Comparison of ENCODE assay signal across 8 mouse cellular contexts in the genomic region with DNA sequence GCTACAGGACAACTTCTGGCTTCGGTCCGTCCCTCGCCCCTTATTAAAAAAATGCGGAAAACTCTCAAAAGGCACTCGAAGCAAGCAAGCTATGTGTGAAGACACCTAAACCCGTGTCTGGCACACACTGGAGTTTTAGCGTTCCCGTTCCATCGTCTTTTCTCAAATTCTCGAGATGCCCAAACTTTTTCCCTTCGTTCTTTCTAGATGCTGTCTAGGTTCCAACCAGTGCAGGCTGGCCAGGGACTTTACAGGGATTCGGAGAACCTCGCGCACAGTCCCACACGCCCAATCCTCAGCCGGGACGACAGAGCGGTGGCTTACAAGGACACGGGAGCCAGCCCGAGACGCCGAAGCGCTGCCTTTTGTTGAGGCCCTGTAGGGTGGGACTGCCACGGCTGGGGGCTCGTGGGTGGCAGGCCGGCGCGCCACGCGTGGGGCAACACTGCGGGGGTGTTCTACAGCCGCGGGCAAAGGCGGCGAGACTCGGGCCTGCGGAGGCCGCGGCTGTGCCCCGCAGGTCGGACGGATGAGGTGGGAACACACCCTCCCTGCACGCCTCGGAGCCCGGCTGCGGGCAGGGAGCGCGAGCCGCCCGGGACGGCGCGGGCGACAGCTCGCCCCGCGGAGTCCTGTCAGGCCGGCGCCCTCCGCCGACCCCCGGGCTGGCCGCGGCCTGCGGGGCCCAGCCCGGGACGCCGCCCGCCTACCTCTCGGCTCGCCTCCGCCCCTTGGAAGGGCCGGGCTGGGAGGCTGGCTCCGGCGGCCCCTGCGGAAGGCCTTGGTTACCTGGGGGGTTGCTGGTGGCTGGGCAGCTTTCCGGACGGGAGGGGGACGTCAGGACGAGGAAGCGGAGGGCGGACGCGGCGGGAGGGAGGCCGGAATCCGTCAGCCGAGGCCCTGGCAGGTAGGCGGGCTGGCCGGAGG. TPM values are rescaled to one million over a fixed set of nuclear protein-coding genes. Genes with fewer than 3 reads are reported as not detected.
DNase-seq lines count a peak whose midpoint lies in the region; ATAC-seq and TF ChIP-seq lines count a peak whose summit lies in the region.

No protein-coding gene starts in this region.

- H3K27ac ChIP-seq in liver, embryonic 13.5 days, result peak overlapping the region; percentile 96
- H3K27ac ChIP-seq in neural tube, embryonic 11.5 days (ENCODE audit: low read depth, low read length), result peak overlapping the region; percentile 94
- peak overlapping the region; percentile 56 for H3K27ac ChIP-seq in thymus, adult 2 months (ENCODE audit: control insufficient read depth, insufficient read depth, low read length)

- DNase-seq in A20 (ENCODE audit: low read depth, low spot score), result peak; percentile 47
- peak; percentile 61 for DNase-seq in ZHBTc4 (ENCODE audit: low read depth, low spot score)
- DNase-seq in embryo, embryonic 9.5 days (ENCODE audit: extremely low spot score), result peak; percentile 40
- DNase-seq in kidney, adult 9 months, result peak; percentile 49
- DNase-seq in liver, embryonic 13.5 days, result peak; percentile 41
- peak; percentile 45 for DNase-seq in neural tube, embryonic 11.5 days (ENCODE audit: low spot score)
- peak; percentile 50 for DNase-seq in thymus, adult 2 months

- 0 out of 2 replicates have a peak, but pooled peaks cover 2% of the 10 kb centered on the region for H3K27me3 ChIP-seq in liver, embryonic 13.5 days
- no peaks in the 10 kb centered on the region for H3K27me3 ChIP-seq in neural tube, embryonic 11.5 days (ENCODE audit: control insufficient read depth, insufficient read depth, low read length)
- no peaks in the 10 kb centered on the region for H3K27me3 ChIP-seq in thymus, adult 2 months (ENCODE audit: control insufficient read depth, insufficient read depth, low read length)

- no peaks in the 10 kb centered on the region for H3K9me3 ChIP-seq in liver, embryonic 13.5 days (replicated peaks)
- H3K9me3 ChIP-seq in neural tube, embryonic 11.5 days (ENCODE audit: control insufficient read depth, low read length), result no peaks in the 10 kb centered on the region

- under 1% methylated on average over 87 of the region's 90 CpGs for WGBS in liver, embryonic 13.5 days (ENCODE audit: insufficient replicate concordance)
- WGBS in neural tube, embryonic 11.5 days, result 1% methylated on average over 65 of the region's 90 CpGs
- WGBS in thymus, adult 2 months, result under 1% methylated on average over 90 of the region's 90 CpGs

- peaks cover 40% of the 10 kb centered on the region for H3K4me1 ChIP-seq in liver, embryonic 13.5 days (replicated peaks)
- peaks cover 9% of the 10 kb centered on the region for H3K4me1 ChIP-seq in neural tube, embryonic 11.5 days (ENCODE audit: control insufficient read depth, insufficient read depth, low read length)
- peaks cover 4% of the 10 kb centered on the region; the same call in 1 of the 2 replicates for H3K4me1 ChIP-seq in thymus, adult 2 months (replicated peaks; ENCODE audit: control insufficient read depth, insufficient read depth, low read length)

- peaks cover 2% of the 10 kb centered on the region; the same call in 1 of the 2 replicates for H3K36me3 ChIP-seq in liver, embryonic 13.5 days
- no peaks in the 10 kb centered on the region for H3K36me3 ChIP-seq in neural tube, embryonic 11.5 days (ENCODE audit: control insufficient read depth, insufficient read depth, low read length)
- H3K36me3 ChIP-seq in thymus, adult 2 months (ENCODE audit: control insufficient read depth, insufficient read depth, low read length), result no peaks in the 10 kb centered on the region

- TF ChIP-seq POLR2A in thymus, adult 2 months (IDR thresholded peaks at IDR 0.05; ENCODE audit: control insufficient read depth, extremely low read depth, insufficient read depth, low read length, poor library complexity), result no peak; the same call in 1 of the 2 replicates

- peak overlapping the region; percentile 86 for H3K4me2 ChIP-seq in liver, embryonic 13.5 days
- peak overlapping the region; percentile 59 for H3K4me2 ChIP-seq in neural tube, embryonic 11.5 days (ENCODE audit: low read depth)

- peak; percentile 36 for ATAC-seq in granulocyte monocyte progenitor cell, adult 5-6 weeks (replicated peaks; ENCODE audit: poor library complexity, severe bottlenecking)
- ATAC-seq in liver, embryonic 13.5 days (ENCODE audit: low read depth), result peak; percentile 73
- peak; percentile 66 for ATAC-seq in neural tube, embryonic 11.5 days (ENCODE audit: insufficient read depth, low FRiP score, low TSS enrichment)

- H3K4me3 ChIP-seq in liver, embryonic 13.5 days (replicated peaks), result peak overlapping the region; percentile 100
- peak overlapping the region; percentile 100 for H3K4me3 ChIP-seq in neural tube, embryonic 11.5 days (ENCODE audit: low read depth, low read length)
- peak overlapping the region; percentile 90 for H3K4me3 ChIP-seq in thymus, adult 2 months (ENCODE audit: control insufficient read depth, insufficient read depth, low read length)

- peak overlapping the region; percentile 99 for H3K9ac ChIP-seq in liver, embryonic 13.5 days
- peak overlapping the region; percentile 99 for H3K9ac ChIP-seq in neural tube, embryonic 11.5 days (ENCODE audit: low read length)

- TF ChIP-seq CTCF in thymus, adult 2 months (IDR thresholded peaks at IDR 0.05; ENCODE audit: borderline replicate concordance, control insufficient read depth, extremely low read depth, insufficient read depth, low read length, poor library complexity), result no peak

RNA-seq across cellular contexts. Expression of a gene that starts 0.7 kb away (rescaled TPM):
- 102 and 118 TPM in 2 replicates for total RNA-seq in granulocyte monocyte progenitor cell, adult 5-6 weeks (2014; fragmentation: Nextera tagmentation)
- total RNA-seq in granulocyte monocyte progenitor cell, adult 5-6 weeks (2017), result 102 and 136 TPM in 2 replicates
- 148 and 181 TPM in 2 replicates for polyA plus RNA-seq in liver, embryonic 13.5 days (2015; fragmentation: Nextera tagmentation; extraction: Ambion mirVana)
- 248 and 271 TPM in 2 replicates for polyA plus RNA-seq in neural tube, embryonic 11.5 days (2014; fragmentation: Nextera tagmentation; extraction: Ambion mirVana)
- 84.2 and 136 TPM in 2 replicates for polyA plus RNA-seq in thymus, adult 2 months (2012; rRNA removed)

RNA-seq across cellular contexts. Expression of a gene that starts 55.9 kb away (rescaled TPM):
- 3.7 and 7.8 TPM in 2 replicates for total RNA-seq in granulocyte monocyte progenitor cell, adult 5-6 weeks (2014; fragmentation: Nextera tagmentation)
- 8.4 and 10.0 TPM in 2 replicates for total RNA-seq in granulocyte monocyte progenitor cell, adult 5-6 weeks (2017)
- polyA plus RNA-seq in liver, embryonic 13.5 days (2015; fragmentation: Nextera tagmentation; extraction: Ambion mirVana), result 77.4 and 92.5 TPM in 2 replicates
- polyA plus RNA-seq in neural tube, embryonic 11.5 days (2014; fragmentation: Nextera tagmentation; extraction: Ambion mirVana), result 30.6 and 36.0 TPM in 2 replicates
- polyA plus RNA-seq in thymus, adult 2 months (2012; rRNA removed), result 393 and 535 TPM in 2 replicates

Comparison
In these comparisons a context has a peak if more than half of its experiments do, and no peak if none do; other contexts are left out.
1. Peak in every context shown above with its lines: DNase-seq, ATAC-seq, H3K4me3 ChIP-seq and H3K27ac ChIP-seq.